Mouse (Mus musculus) cortical plate, adult 2 months (tissue): ENCODE measurements around the gene Adcy4.

Source experiments
- CTCF ChIP-seq: fragments of 200-500 bp; IDR thresholded peaks from 2 replicates; pipeline ENCODE4 v1.5.1; 2011; ENCODE audit warnings: mild to moderate bottlenecking, control low read depth, low read length; ENCODE audit not compliant: insufficient read depth; ENCODE audit errors: extremely low read depth
- POLR2A ChIP-seq: fragments of 200-500 bp; IDR thresholded peaks from 2 replicates; pipeline ENCODE4 v1.6.1; 2011; ENCODE audit warnings: mild to moderate bottlenecking, low read length, control low read depth; ENCODE audit not compliant: insufficient read depth; ENCODE audit errors: extremely low read depth

GRCm38 (mm10) chr14:55763166-55763565, 20.7 kb downstream of the Adcy4 start:
- TF ChIP-seq POLR2A = no peak
- no peak for TF ChIP-seq CTCF
